Mouse (Mus musculus): Measurements from ENCODE around the gene Arhgef16.
A peak's percentile ranks its signal among the peaks of the same experiment; 100 is the strongest.

Gene Arhgef16

GRCm38 (mm10) chr4:154283671-154284070 is 17.8 kb downstream of the Arhgef16 start:
- DNase-seq, result no peak

DNA sequence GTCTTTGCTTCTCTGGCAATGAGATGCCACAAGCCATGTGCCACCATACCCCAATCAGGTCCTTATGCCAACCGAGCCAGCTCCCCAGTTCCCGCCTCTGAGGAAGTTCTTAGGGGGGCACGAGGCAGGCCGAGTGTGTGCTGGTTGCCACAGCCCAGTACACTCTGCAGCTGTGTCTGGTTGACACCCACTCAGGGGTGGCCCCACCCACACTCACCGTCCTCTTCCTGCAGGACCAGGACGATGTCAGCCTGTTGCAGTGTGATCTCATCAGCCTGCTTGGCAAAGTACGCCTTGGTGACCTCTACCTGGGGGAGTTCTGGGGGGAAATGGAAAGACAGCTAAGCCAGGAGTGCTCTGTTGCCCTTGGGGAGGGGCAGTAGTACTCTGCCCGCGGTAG is 22.0 kb downstream of the Arhgef16 start:
- DNase-seq, result no peak

DNA sequence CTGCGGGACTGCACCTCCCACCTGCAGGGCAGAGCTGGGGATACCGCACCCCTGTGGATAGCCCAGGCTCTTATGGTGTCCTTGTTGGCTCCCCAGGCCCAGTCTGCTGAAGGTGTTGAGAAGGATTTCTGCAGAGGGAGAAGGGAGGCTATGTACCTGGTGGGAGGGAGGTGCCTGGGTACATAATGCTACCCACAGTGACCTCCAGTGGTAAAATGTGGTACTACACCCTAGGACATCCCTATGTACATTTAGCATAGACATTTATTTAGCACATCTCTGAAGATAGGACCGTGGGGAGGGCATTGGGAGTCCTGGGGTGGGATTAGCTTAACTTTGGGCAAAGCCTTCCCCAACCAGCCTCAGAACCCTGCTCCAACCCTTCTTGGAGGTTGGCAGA is 28.5 kb downstream of the Arhgef16 start:
- DNase-seq, result peak; percentile 86 to 90

DNA sequence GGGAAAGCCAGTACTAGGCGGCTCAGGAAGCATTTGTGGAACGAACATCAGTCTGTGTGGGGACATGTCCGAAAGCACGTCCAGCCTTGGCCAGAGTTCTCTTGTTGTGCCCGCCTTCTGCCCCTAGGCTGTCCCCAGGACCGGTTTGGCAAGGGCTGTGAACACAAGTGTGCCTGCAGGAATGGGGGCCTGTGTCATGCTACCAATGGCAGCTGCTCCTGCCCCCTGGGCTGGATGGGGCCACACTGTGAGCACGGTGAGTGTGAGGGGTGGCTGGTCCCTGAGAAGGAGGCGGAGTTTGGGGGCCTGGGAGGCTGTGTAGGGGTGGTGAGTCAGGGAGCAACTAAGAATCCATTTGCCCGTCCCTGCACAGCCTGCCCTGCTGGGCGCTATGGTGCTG is 32.0 kb downstream of the Arhgef16 start:
- DNase-seq, result no peak

DNA sequence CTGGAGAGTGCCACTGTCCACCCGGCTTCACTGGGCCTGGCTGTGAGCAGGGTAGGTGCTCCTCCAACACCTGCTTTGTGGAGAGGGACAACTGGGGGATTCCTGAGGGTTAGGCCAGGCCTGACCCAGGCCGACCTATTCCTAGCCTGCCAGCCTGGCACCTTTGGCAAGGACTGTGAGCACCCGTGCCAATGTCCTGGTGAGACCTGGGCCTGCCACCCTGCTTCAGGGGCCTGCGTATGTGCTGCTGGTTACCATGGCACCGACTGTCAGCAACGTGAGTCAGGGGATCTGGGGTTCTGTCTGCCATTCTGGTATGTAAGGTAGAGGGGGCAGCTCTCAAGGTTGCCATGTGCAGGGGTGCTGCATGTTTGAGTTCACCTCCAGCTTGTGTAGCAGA is 34.0 kb downstream of the Arhgef16 start:
- peak; percentile 64 to 77 for DNase-seq

GRCm38 (mm10) chr4:154262071-154262470 is 39.4 kb downstream of the Arhgef16 start:
- DNase-seq, result no peak

DNA sequence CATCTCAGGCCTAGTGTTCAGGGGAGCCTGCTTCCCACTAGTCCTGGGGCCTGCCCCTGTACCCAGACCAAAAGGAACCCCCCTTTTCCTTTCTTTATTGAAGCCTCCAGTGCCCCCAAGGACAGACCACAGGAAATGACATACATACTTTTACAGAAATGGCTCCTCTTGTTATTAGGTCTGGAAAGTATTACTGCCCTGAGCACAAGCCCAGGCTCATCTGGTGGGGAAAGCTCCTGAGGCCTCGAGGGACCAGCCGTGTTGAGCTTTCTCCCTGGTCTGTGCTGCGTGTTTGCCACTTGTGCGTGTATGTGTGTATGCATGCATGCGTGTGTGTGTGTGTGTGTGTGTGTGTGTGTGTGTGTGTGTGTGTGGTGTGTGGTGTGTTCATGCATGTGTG is 40.7 kb downstream of the Arhgef16 start:
- no peak for DNase-seq

DNA sequence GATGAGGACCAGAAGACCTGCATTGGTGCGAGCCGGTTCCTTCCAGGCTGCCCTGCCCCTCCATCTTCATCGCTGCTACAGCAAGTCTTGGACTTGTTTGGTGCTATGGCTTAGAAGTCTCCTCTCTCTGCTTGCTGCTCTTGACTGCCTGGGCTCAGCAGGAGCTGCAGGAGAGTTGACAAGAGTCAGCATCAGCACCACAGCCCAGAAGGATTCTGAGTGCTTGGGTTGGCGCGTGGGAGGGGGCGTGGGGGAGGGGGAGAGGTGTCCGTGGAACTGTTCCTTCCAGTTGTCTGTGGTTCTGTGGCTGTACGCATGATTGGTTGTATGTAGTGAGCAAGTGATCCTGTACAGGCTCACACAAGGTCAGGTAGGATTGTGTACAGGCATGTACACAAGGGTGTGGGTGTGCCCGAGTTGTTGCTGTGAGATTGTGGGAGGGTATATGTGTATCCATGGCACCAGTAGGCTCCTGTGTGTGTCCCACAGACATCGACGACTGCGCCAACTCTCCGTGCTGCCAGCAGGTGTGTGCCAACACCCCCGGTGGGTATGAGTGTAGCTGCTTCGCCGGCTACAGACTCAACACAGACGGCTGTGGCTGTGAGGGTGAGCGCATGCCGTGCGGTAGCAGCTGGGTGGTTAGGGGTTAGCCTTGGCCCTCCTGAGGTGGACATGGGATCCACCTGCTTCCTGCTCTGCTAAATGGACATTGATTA is 48.8 kb downstream of the Arhgef16 start:
- peak; percentile 58 to 68 for DNase-seq

DNA sequence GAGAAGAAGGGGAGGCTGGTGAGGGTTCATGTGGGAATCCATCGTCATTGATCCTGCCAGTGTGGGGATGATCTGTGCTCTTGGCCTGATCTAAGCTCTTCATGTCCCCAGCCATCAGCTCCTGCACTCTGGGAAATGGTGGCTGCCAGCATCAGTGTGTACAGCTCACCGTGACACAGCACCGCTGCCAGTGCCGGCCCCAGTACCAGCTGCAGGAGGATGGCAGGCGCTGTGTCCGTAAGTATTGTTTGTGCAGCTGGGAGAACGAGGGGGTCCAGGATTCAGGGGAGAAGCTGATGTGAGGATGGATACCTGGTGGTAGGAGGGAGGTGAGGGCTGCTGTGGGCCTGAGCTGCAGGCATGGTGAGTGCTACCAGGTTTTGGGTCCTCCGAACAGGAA is 52.2 kb downstream of the Arhgef16 start:
- DNase-seq, result no peak

GRCm38 (mm10) chr4:154248092-154248805 is 53.2 kb downstream of the Arhgef16 start:
- DNase-seq, result no peak

DNA sequence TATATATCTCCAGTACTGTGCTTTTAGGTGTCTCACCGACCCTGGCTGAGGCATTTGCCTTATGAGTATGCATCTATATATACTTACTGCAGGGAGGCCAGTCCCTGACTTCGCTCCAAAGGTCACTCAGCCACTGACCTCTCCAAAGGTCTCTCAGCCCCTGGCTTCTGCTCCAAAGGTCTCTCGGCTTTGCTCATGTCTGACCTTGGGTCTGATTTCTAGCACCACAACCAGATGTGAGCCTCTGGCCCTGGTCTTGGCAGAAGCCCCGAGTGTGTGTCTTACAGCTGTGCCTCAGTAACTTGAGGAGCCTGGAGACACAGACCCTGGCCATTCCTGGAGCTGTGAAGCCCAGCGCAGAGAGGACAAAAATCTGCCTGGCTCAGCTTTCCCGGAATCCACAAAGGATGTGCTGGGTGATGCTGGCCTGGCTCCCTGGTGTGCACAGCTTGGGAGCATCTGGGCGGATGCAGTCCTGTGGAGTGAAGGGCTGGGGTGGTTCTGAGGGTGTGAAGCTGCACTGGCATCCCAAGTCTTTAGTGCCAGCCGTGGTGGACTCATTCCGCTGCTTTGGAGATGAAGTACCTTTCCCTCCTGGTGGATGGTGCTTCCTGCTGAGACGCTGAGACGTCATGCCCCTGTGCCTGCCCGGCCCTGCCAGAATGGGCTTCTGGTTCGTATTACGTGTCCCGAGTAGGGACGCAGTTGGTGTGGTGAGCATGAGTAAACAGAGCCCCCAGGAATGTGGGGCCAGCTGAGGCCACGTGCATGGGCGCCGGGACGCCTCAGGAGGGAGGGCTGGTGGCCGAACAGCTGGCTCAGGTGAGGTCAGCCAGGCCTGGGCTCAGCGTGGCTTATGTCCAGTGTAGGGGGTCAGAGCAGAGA is 54.0 kb downstream of the Arhgef16 start:
- DNase-seq, result no peak

- peak; percentile 74 to 94 for DNase-seq
Measured at GRCm38 (mm10) chr4:154246115-154247040, 55.1 kb downstream of the Arhgef16 start.

DNA sequence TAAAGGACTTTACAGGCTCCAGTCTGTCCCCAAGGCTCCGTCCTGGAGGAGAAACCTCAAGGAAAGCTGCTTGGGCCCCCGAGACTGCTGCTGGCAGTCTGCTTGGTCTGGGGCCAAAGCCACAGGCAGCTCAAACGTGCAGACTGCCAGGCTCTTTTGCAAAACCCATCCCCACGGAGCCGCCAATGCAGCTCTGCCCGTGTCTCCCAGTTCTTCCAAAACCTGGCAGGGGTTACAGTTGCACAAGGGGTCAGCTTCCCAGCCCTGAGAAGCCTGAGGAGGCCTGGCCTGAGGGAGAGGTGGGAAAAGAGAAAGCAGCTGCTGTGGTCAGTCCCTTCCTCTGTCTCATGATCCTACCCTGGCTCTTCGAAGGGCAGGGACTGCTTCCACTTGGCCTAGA is 56.1 kb downstream of the Arhgef16 start:
- no peak for DNase-seq

DNA sequence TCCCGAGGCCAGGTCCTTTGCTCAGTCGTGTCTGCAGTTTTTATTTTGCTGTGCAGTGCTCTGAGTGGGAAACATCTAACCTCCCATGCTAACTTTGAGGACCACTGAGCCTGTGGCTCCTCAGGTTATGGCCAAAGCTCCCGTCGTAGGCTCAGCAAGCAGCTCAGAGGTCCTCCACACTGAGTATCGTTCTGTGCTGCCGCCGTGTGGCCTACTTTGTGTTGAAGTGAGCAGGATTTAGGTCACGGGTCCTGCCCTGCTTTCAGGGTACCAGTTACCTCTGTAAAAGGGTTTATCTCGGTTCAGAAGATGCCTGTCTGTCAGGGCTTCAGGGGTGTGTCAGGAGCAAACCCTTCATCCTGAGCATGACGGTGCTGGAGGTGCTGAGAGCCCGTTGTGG is 60.9 kb downstream of the Arhgef16 start:
- no peak for DNase-seq

DNA sequence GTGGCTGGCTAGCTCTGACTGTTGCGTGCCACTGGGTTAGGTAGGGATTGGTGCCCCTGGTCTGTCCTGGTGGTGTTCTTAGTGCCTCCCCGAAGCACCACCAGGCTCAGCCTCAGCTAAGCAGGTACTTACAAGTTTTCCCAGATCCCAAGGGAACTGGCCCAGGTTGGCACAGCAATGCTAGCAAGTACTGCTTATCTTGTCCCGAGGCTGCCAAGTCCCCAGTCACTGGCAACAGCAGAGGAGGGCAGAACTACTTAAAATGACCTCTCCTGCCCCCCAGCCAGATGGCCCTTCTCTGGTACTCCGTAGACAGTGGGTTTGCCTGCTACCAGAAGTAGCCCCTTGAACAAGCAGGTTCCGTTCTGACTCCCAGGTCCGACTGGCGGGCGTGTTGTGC is 62.3 kb downstream of the Arhgef16 start:
- DNase-seq, result no peak

DNA sequence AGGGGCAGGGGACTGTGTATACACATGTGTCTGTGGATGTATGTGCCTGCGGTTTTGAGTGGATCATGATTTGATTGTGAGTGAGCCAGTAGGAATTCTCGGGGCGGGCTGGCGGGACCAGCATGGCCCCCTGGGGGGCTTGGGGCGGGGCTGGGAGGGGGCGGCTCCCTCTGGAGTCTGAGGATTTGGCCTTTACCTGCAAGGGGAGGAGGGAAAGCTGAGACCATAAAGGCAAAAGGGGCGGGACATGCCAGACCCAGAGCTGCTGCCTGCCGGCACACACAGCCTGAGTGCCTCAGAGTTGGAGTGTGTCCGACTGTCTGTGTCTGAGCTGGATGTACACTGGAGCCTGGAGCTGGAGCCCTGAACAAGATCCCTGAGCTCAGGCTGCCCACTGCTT is 64.2 kb downstream of the Arhgef16 start:
- no peak for DNase-seq

DNA sequence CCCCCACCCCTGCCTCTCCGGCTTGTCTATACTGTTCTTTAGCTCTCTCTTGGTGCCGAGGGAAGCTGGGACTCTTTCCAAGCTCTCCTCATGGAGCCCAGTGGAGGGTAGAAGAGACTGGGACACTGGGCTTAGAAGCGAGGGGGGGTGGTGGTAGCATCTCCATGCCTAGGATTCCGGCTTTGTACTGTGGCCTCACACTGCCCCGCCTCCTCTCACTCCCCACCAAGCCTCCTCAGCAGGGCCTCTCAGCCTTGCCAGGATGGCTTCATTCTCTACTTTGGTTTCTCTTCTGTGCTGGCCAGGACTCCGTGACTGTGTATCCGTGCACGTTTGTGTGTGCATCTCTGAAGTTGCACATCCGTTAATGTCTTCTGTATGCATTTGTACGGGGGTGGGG is 64.6 kb downstream of the Arhgef16 start:
- peak in 1 of 2 experiments; percentile 35 for DNase-seq

DNA sequence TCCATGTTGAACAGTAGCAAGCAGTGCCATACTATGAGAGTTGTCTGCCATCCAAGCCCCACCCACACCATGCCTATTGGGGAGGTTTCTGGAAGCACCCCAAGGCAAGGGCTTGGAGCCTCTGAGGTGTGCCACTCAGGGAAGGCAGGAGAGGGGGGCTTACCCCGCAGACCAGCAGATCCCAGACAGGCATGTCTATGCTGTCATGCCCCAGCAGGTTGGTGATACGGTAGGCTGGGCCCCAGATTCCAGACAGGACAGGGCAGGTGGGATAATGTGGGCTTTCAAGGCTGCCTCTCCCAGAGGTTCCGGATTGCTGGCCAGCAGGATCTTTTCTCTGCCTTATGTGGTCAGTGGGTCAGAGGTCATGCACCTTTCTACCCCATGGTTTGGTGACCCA is 65.5 kb downstream of the Arhgef16 start:
- no peak for DNase-seq

DNA sequence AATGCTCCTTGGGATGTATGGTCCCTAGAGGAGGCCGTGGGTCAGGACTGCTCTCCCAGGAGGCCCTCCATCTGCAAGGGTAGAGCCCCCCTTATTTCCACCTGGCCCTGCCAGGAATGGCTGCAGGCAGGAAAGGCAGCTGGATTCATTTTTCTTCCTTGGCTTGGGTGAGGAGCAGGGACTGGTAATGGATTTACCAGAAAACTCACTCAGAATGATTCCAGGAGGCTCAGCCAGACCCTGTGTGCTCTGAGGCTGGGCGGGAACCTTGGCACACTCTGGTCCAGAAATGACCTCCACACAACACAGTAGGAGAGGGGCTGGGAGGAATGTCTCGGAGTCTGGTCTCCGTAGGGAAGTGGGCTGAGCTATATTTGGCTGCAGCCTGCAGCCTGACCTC is 69.2 kb downstream of the Arhgef16 start:
- DNase-seq, result no peak

DNA sequence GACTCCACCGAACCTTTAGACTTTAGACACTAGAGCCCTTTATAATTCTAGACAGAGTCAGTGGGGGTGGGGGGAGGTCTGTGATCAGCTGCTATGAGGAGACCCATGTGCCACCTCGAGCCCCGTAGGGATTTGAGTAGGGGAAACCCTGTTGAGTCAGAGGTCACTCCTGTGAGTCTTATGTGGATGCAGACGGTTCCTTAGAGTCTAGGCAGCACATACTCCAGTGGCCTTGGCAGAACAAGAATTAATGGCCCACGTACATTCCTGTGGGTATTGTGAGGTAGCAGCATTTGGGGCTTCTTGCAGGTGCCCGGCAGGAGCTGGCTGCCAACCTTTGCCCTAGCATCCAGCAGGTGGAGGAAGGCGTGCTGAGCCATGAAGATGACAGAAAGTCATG is 70.1 kb downstream of the Arhgef16 start:
- no peak for DNase-seq

DNA sequence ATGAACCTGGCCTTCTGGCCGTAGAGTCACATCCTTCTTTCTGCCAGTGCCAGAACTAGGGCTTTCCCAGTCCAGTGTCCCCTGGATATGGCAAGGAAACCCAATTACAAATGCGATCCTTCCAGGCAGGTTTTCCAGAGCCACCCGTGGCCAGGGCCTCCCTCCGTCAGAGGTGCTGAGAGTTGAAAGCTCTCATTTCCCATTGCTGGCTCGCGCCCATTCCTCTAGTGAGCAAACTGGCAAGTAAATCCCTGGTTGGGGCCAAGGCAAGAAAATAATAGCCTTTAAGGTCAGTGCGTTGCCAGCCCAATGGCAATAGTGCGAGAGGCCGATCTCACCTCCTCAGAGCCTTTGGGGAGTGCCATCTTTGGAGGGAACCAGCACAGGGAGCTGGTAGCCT is 71.9 kb downstream of the Arhgef16 start:
- peak; percentile 32 to 54 for DNase-seq

Data from cerebellum, postnatal 14 days (tissue).